Mouse (Mus musculus): Measurements from ENCODE around the gene Tinagl1. TPM values are rescaled to one million over a fixed set of nuclear protein-coding genes. Genes with fewer than 3 reads are reported as not detected.
A peak's percentile ranks its signal among the peaks of the same experiment; 100 is the strongest.

Tinagl1 gene
- total and polyA plus RNA-seq, 3 experiments: 6.1 to 21.9 TPM; not detected in 1

DNA sequence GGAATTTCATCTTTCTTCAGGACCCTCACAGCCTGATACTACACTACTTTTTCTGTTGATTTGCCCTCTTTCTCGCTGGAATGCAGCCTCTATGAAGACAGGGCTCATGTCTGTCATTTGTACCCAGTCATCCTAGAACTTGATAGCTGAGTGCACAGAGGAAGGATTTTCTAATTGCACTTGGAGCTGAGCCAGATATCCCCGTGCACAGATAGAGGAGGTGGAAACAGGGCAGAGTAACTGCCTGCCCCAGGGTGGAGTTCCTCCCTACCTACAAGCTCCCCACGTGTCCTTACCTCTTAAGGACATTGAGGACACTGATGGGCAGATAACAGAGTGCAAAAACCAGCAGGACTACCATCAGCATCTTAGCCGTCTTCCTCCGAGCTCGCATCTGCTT lies 41.5 kb downstream of the Tinagl1 start:
- Histone ChIP-seq H3K9ac (ENCODE audit: control insufficient read depth, low read depth, low read length, poor library complexity, severe bottlenecking) (no peak overlapping the region), H3K27me3 (ENCODE audit: control insufficient read depth in 1 of 2, insufficient read depth in 2 of 2, low read length in 2 of 2) (no peaks in the 10 kb centered on the region)

GRCm38 (mm10) chr4:130131448-130132105 lies 43.3 kb downstream of the Tinagl1 start:
- Histone ChIP-seq H3K9ac (ENCODE audit: control insufficient read depth, low read depth, low read length, poor library complexity, severe bottlenecking) (no peak overlapping the region), H3K79me2 (ENCODE audit: control insufficient read depth, insufficient read depth, low read length, poor library complexity) (no peaks in the 10 kb centered on the region), H3K27ac (ENCODE audit: control insufficient read depth, low read depth, low read length) (no peak overlapping the region), H3K36me3 (ENCODE audit: control insufficient read depth in 1 of 2, insufficient read depth in 2 of 2, low read length in 2 of 2) (0 out of 4 replicates have a peak, but pooled peaks cover 0 to 2% of the 10 kb centered on the region in 2 experiments), H3K9me3 (replicated peaks; ENCODE audit: insufficient read depth, low read length) (no peaks in the 10 kb centered on the region), H3K4me3 (ENCODE audit: control insufficient read depth in 1 of 2, insufficient read depth in 1 of 2, low read depth in 2 of 2, low read length in 2 of 2) (no peak overlapping the region), H3K4me1 (ENCODE audit: control insufficient read depth in 1 of 2, insufficient read depth in 2 of 2, low read length in 2 of 2) (peaks cover 0 to 13% of the 10 kb centered on the region in 2 experiments; a peak in 2 of 4 replicates), H3K27me3 (ENCODE audit: control insufficient read depth in 1 of 2, insufficient read depth in 2 of 2, low read length in 2 of 2) (no peaks in the 10 kb centered on the region)
- DNase-seq (ENCODE audit: low read depth, low spot score): no peak
- no peak for TF ChIP-seq JUND (IDR thresholded peaks at IDR 0.05; ENCODE audit: low read depth, low read length)
- TF ChIP-seq RAD21 (IDR thresholded peaks at IDR 0.05; ENCODE audit: low read depth, low read length): no peak
- TF ChIP-seq MEF2A (IDR thresholded peaks at IDR 0.05; ENCODE audit: extremely low read depth, insufficient replicate concordance, low read depth, low read length, poor library complexity, severe bottlenecking): no peak
- no peak for TF ChIP-seq GABPA (IDR thresholded peaks at IDR 0.05; ENCODE audit: low read depth, low read length)
- TF ChIP-seq MAZ (IDR thresholded peaks at IDR 0.05; ENCODE audit: low read depth, low read length): no peak
- no peak for TF ChIP-seq MYB (IDR thresholded peaks at IDR 0.05; ENCODE audit: low read depth, low read length)
- TF ChIP-seq MYC (IDR thresholded peaks at IDR 0.05; ENCODE audit: low read depth, low read length): no peak
- TF ChIP-seq CHD2 (IDR thresholded peaks at IDR 0.05; ENCODE audit: low read length): no peak
- no peak for TF ChIP-seq KAT2A (conservative IDR thresholded peaks at IDR 0.05; ENCODE audit: low read depth, low read length)
- TF ChIP-seq TBP (IDR thresholded peaks at IDR 0.05; ENCODE audit: low read depth, low read length): no peak
- TF ChIP-seq GATA1 (IDR thresholded peaks at IDR 0.05; ENCODE audit: low read depth, low read length): no peak
- TF ChIP-seq NRF1 (IDR thresholded peaks at IDR 0.05; ENCODE audit: insufficient read depth, low read depth, low read length, poor library complexity, severe bottlenecking): no peak

More for the DNA sequence above, 41.5 kb downstream of the Tinagl1 start:
- Histone ChIP-seq H3K9me3 (replicated peaks; ENCODE audit: insufficient read depth, low read length) (no peaks in the 10 kb centered on the region), H3K36me3 (ENCODE audit: control insufficient read depth in 1 of 2, insufficient read depth in 2 of 2, low read length in 2 of 2) (0 out of 4 replicates have a peak, but pooled peaks cover 0 to under 1% of the 10 kb centered on the region in 2 experiments), H3K4me3 (ENCODE audit: control insufficient read depth in 1 of 2, insufficient read depth in 1 of 2, low read depth in 2 of 2, low read length in 2 of 2) (no peak overlapping the region), H3K27ac (ENCODE audit: control insufficient read depth, low read depth, low read length) (no peak overlapping the region), H3K79me2 (ENCODE audit: control insufficient read depth, insufficient read depth, low read length, poor library complexity) (no peaks in the 10 kb centered on the region), H3K4me1 (ENCODE audit: control insufficient read depth in 1 of 2, insufficient read depth in 2 of 2, low read length in 2 of 2) (peaks cover 0 to 7% of the 10 kb centered on the region in 2 experiments; a peak in 2 of 4 replicates)
- peak; percentile 54 for DNase-seq (ENCODE audit: low read depth, low spot score)
- TF ChIP-seq ZC3H11A (IDR thresholded peaks at IDR 0.05; ENCODE audit: low read depth, low read length) (no peak), ZMIZ1 (IDR thresholded peaks at IDR 0.05; ENCODE audit: low read depth, low read length) (no peak), BHLHE40 (IDR thresholded peaks at IDR 0.05; ENCODE audit: borderline replicate concordance, low read depth, low read length) (0 out of 2 replicates have a peak, but pooled peaks have one; percentile 54), TCF12 (IDR thresholded peaks at IDR 0.05; ENCODE audit: low read depth, low read length) (no peak)

All from MEL (cell line).